Mouse (Mus musculus): ENCODE results near the gene Gm17555. TPM values are rescaled to one million over a fixed set of nuclear protein-coding genes. Genes with fewer than 3 reads are reported as not detected.
"Not testable (repeated sequence)": the region's sequence is repeated elsewhere in the genome, so short reads cannot be mapped to it uniquely, and the experiment has no call there.

The Gm17555 gene
- polyA plus RNA-seq (2015; fragmentation: Nextera tagmentation; extraction: Ambion mirVana): not detected in 2 replicates

GRCm38 (mm10) chr2:126214800-126215199 lies at the start of gene Gm17555:
TSS of gene Gm17555 (plus strand) at chr2:126215100.
- not testable (repeated sequence) for H3K4me2 ChIP-seq; H3K9me3 ChIP-seq; H3K36me3 ChIP-seq; H3K9ac ChIP-seq; H3K4me1 ChIP-seq (replicated peaks); H3K4me3 ChIP-seq; ATAC-seq (ENCODE audit: low FRiP score); H3K27ac ChIP-seq; H3K27me3 ChIP-seq
- WGBS: 91% methylated on average over 3 of the region's 3 CpGs

DNA sequence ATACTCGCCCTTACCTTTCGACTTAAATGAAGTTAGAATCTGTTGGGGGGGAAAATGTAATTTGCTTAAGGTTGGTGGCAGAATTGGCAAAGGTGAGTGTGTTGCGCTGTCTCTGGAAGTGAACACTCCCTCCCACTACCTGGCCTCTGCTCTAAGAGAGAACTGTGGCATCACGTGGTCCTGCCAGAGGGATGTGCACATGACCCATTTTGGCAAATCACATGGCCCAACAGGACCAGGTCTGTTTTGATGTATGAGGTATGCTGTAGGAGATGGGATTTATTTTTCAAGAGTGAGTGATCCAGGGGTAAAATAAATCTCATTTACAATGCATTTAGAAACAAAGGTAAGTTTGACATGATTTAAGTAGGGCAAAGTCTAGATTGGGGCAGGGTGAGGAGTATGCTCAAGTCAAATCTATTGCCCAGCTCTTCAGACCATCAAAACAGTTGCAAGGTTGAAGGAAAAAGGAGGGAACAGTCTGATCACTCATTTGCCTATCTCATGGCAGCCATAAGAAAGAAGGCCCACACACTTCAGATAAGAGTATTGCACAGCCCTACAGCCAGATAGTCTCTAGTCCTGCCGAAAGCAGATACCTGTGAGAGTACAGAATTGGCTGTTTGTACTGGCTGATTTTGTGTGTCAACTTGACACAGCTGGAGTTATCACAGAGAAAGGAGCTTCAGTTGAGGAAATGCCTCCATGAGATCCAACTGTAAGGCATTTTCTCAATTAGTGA lies 49.5 kb upstream of the Gm17555 start:
- no peak for ATAC-seq (ENCODE audit: low FRiP score)
- no peaks in the 10 kb centered on the region for H3K27me3 ChIP-seq
- no peak overlapping the region for H3K9ac ChIP-seq
- no peaks in the 10 kb centered on the region for H3K4me1 ChIP-seq (replicated peaks)
- H3K36me3 ChIP-seq: peaks cover 49% of the 10 kb centered on the region
- H3K9me3 ChIP-seq: no peaks in the 10 kb centered on the region
- no peak overlapping the region for H3K27ac ChIP-seq
- WGBS: 96% methylated on average over 5 of the region's 5 CpGs
- no peak overlapping the region for H3K4me2 ChIP-seq
- no peak overlapping the region for H3K4me3 ChIP-seq

GRCm38 (mm10) chr2:126166335-126166734 lies 48.6 kb upstream of the Gm17555 start:
- no peaks in the 10 kb centered on the region for H3K27me3 ChIP-seq
- peaks cover 40% of the 10 kb centered on the region for H3K36me3 ChIP-seq
- no peaks in the 10 kb centered on the region for H3K4me1 ChIP-seq (replicated peaks)
- no peak overlapping the region for H3K9ac ChIP-seq
- no peak overlapping the region for H3K4me2 ChIP-seq
- ATAC-seq (ENCODE audit: low FRiP score): no peak
- H3K9me3 ChIP-seq: no peaks in the 10 kb centered on the region
- H3K4me3 ChIP-seq: no peak overlapping the region
- H3K27ac ChIP-seq: no peak overlapping the region

GRCm38 (mm10) chr2:126166848-126167617 lies 47.9 kb upstream of the Gm17555 start:
- Histone ChIP-seq H3K4me1 (replicated peaks) (no peaks in the 10 kb centered on the region), H3K9ac (no peak overlapping the region), H3K9me3 (no peaks in the 10 kb centered on the region), H3K27ac (no peak overlapping the region), H3K4me2 (no peak overlapping the region), H3K36me3 (peaks cover 33% of the 10 kb centered on the region), H3K4me3 (no peak overlapping the region), H3K27me3 (no peaks in the 10 kb centered on the region)
- ATAC-seq (ENCODE audit: low FRiP score): no peak
- WGBS: 92% methylated on average over 8 of the region's 8 CpGs

- no peak overlapping the region for H3K4me3 ChIP-seq
- 100% methylated on average over 1 of the region's 1 CpGs for WGBS
- H3K27me3 ChIP-seq: no peaks in the 10 kb centered on the region
- H3K9me3 ChIP-seq: no peaks in the 10 kb centered on the region
- H3K4me1 ChIP-seq (replicated peaks): no peaks in the 10 kb centered on the region
- H3K36me3 ChIP-seq: peaks cover 10% of the 10 kb centered on the region; the same call in 1 of the 2 replicates
- no peak overlapping the region for H3K9ac ChIP-seq
- H3K4me2 ChIP-seq: no peak overlapping the region
- no peak overlapping the region for H3K27ac ChIP-seq
- no peak for ATAC-seq (ENCODE audit: low FRiP score)
These were observed 43.5 kb upstream of the Gm17555 start for GRCm38 (mm10) chr2:126171427-126171826.

DNA sequence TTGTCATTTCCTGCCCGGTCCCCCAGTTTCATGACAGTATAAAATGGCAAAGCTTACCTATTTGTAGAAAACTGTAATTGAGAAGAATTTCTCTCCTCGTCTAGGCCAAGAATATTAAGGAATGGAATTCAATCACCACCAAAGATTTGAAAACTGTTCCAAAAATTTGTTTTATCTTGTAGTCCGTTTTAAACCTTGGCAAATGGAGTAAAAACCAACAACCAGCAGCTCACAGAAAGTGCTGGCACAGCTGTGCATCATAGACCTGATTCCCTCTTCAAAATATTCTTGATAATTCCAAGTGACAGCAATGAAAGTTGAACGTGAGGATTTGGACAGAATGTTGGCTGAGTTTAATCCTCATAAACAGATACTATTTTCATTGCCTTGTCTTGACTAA lies 23.6 kb upstream of the Gm17555 start:
- 88% methylated on average over 4 of the region's 4 CpGs for WGBS
- H3K36me3 ChIP-seq: no peaks in the 10 kb centered on the region
- no peak overlapping the region for H3K4me3 ChIP-seq
- H3K4me1 ChIP-seq (replicated peaks): no peaks in the 10 kb centered on the region
- H3K27ac ChIP-seq: no peak overlapping the region
- no peak overlapping the region for H3K4me2 ChIP-seq
- H3K27me3 ChIP-seq: no peaks in the 10 kb centered on the region
- no peak for ATAC-seq (ENCODE audit: low FRiP score)
- no peak overlapping the region for H3K9ac ChIP-seq
- no peaks in the 10 kb centered on the region for H3K9me3 ChIP-seq

DNA sequence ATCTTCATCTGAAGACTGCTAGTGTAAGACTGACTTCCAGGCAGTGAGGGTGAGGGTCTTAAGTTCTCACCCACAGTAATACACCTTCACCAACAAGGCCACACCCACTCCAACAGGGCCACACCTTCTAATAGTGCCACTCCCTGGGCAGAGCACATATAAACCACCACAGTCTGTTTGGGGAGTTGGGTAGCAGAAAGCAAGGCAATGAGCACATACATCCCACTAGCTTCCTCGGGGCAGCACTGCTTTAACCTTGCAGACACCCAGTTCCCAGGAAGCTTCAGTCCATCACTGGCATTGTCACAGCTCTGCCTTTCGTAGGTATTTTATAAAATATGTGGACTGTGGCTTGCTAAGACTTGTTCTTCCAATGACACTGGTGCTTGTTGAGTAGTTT lies 22.8 kb upstream of the Gm17555 start:
- Histone ChIP-seq H3K9me3 (no peaks in the 10 kb centered on the region), H3K36me3 (no peaks in the 10 kb centered on the region), H3K27ac (no peak overlapping the region), H3K9ac (no peak overlapping the region), H3K4me1 (replicated peaks) (no peaks in the 10 kb centered on the region), H3K27me3 (no peaks in the 10 kb centered on the region), H3K4me3 (no peak overlapping the region), H3K4me2 (no peak overlapping the region)
- 85% methylated on average over 2 of the region's 2 CpGs for WGBS
- ATAC-seq (ENCODE audit: low FRiP score): no peak

- Histone ChIP-seq H3K4me2 (no peak overlapping the region), H3K9me3 (no peaks in the 10 kb centered on the region)
- WGBS: 78% methylated on average over 12 of the region's 12 CpGs
These were observed 19.1 kb upstream of the Gm17555 start for GRCm38 (mm10) chr2:126195631-126196356.

DNA sequence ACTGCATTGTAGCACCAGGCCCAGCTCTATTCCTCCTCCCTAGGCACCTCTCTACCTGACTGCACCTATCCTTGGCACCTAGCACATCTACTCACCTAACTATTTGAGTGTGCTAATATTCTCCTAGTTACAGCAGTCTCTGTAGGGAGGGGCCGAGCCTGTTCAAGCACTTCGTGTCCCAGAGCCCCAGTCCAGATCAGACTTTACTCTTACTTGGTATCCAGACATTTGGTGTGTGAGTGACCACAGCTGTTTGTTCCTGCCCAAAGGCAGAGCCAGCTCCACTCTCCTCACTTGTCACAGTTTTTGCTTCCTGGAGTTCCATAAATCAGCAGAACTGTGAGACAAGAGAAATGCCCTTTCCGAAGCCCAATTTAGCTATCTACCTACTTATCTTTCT lies 15.9 kb upstream of the Gm17555 start:
- 95% methylated on average over 3 of the region's 3 CpGs for WGBS
- Histone ChIP-seq H3K4me3 (no peak overlapping the region), H3K9me3 (no peaks in the 10 kb centered on the region), H3K27me3 (no peaks in the 10 kb centered on the region), H3K27ac (no peak overlapping the region), H3K4me2 (no peak overlapping the region), H3K36me3 (no peaks in the 10 kb centered on the region), H3K4me1 (replicated peaks) (no peaks in the 10 kb centered on the region), H3K9ac (no peak overlapping the region)
- no peak for ATAC-seq (ENCODE audit: low FRiP score)

More at GRCm38 (mm10) chr2:126195631-126196356, 19.1 kb upstream of the Gm17555 start:
- Histone ChIP-seq H3K27ac (no peak overlapping the region), H3K36me3 (no peaks in the 10 kb centered on the region), H3K4me3 (no peak overlapping the region), H3K27me3 (no peaks in the 10 kb centered on the region), H3K9ac (no peak overlapping the region), H3K4me1 (replicated peaks) (no peaks in the 10 kb centered on the region)
- no peak for ATAC-seq (ENCODE audit: low FRiP score)

- H3K27ac ChIP-seq: no peak overlapping the region
- no peaks in the 10 kb centered on the region for H3K9me3 ChIP-seq
- no peaks in the 10 kb centered on the region for H3K36me3 ChIP-seq
- ATAC-seq (ENCODE audit: low FRiP score): no peak
- no peaks in the 10 kb centered on the region for H3K27me3 ChIP-seq
- no peaks in the 10 kb centered on the region for H3K4me1 ChIP-seq (replicated peaks)
- H3K9ac ChIP-seq: no peak overlapping the region
- 87% methylated on average over 6 of the region's 6 CpGs for WGBS
- no peak overlapping the region for H3K4me3 ChIP-seq
- H3K4me2 ChIP-seq: no peak overlapping the region
These were observed 3.8 kb upstream of the Gm17555 start for GRCm38 (mm10) chr2:126211011-126211680.

DNA sequence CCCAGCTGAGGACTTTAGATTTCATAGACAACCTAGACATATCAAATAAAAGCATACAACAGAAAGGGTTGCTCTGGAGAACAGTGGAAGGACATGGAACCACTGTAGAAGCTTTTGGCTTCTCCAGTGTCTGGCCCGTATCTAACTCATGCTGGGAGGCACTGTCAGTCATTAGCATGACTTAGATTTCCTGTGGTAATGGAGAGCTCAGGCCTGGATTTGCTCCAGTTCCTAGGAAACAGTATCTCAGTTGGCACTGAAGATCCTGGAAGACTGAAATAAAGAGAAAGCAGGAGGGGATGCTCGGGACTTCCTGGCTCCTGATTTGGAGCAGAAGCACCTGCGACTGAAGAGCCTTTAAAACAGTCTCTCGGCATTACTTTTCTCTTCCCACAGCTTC lies 12.7 kb downstream of the Gm17555 start:
- ATAC-seq (ENCODE audit: low FRiP score): no peak
- Histone ChIP-seq H3K9ac (no peak overlapping the region), H3K4me2 (no peak overlapping the region), H3K9me3 (no peaks in the 10 kb centered on the region), H3K27ac (no peak overlapping the region), H3K4me1 (replicated peaks) (no peaks in the 10 kb centered on the region), H3K36me3 (no peaks in the 10 kb centered on the region), H3K27me3 (no peaks in the 10 kb centered on the region), H3K4me3 (no peak overlapping the region)
- 60% methylated on average over 4 of the region's 4 CpGs for WGBS

DNA sequence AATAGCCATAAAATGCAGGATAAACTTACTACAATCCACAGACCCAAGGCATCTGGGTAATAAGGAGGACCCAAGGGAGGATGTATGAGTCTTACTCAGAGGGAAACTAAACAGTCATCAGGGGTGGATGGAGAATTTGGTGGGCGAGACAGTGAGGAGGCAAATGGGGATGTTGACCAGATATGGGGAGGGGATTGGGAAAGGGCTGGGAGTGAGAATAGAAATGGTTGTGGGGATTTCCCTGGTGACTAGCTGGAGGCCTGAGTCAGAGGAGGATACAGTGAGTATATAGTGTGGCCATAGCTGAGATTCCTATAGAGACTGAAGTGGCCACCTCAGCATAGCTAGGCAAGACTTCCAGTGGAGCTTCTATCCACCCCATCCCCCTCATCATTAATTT lies 16.8 kb downstream of the Gm17555 start:
- H3K9ac ChIP-seq: no peak overlapping the region
- H3K4me1 ChIP-seq (replicated peaks): no peaks in the 10 kb centered on the region
- H3K27me3 ChIP-seq: no peaks in the 10 kb centered on the region
- WGBS: 85% methylated on average over 1 of the region's 1 CpGs
- no peaks in the 10 kb centered on the region for H3K36me3 ChIP-seq
- no peaks in the 10 kb centered on the region for H3K9me3 ChIP-seq
- H3K27ac ChIP-seq: no peak overlapping the region
- H3K4me3 ChIP-seq: no peak overlapping the region
- ATAC-seq (ENCODE audit: low FRiP score): no peak
- no peak overlapping the region for H3K4me2 ChIP-seq

Data from hindbrain, embryonic 13.5 days (tissue).